Mouse (Mus musculus) liver, postnatal 0 days (tissue): Measurements from ENCODE around the gene Vav2.

Source experiments
- CTCF ChIP-seq: sonication (generic); IDR thresholded peaks from 2 replicates; pipeline ENCODE4 v1.5.1; 2016; ENCODE audit warnings: antibody characterized with exemption, low read depth
- EP300 ChIP-seq: IDR thresholded peaks from 2 replicates; pipeline ENCODE4 v1.6.1; 2016; ENCODE audit warnings: antibody characterized with exemption, low read depth, mild to moderate bottlenecking

DNA sequence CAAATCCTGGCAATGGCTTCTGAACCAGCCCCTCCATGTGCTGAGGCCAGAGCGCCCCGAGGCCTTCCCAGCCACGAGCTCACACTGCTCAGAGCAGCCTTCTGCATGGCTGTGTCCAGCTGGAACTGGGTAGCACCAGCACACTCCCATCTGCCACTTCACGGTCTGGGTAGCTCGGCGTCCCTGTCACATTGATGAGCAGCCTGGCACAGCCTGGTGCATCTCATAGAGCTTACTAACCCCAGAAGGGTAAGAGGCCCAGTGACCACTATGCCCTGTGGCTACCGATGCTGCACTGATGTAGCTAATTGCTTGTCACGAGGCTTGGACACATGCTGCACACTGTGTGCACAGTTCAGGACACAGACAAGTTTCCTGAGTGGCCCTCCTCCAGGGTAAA is 74.1 kb downstream of the Vav2 start:
- no peak for TF ChIP-seq CTCF
- no peak for TF ChIP-seq EP300
